Mouse (Mus musculus) lung, postnatal 4 days (tissue): ENCODE measurements around the gene Emid1.

Experiments used
- DNase-seq, 2 experiments: peaks; one replicate each; pipeline ENCODE4 v3.0.0; 2021

The Emid1 gene

DNA sequence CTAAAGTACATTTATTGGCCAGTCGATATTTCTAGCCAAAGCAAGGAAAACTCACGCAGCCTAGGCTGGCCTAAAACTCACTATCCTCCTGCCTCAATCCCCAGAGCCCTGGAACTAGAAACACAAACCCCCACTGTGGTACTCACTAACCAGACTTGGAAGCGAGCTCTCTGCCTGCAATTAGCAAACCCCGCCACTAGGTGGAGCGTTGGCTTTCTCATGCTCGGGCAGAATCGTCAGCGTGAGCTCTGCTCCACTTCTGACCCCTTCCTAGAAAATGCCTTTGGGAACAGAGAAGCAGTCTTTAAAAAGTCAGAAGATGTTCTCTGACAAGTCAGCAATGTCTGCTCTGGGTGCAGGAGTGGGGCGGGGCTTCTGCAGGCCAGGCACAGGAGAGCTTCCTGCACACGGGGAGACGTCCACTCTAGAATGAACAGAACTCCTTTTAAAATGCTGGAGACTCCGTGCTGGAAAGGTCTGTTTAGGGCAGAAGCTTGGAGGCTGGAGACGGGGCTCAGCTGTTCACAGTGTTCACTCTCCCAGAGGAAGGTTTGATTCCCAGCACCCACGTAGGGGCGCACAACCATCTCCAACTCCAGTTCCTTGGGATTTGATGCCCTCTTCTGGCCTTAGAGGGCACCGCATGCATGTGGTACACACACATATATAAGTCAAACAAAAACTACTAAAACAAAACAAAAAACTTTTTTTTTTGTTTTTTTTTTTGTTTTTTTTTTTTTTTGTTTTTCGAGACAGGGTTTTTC is 8.8 kb upstream of the Emid1 start:
- DNase-seq: peak in 1 of 2 experiments; percentile 60

DNA sequence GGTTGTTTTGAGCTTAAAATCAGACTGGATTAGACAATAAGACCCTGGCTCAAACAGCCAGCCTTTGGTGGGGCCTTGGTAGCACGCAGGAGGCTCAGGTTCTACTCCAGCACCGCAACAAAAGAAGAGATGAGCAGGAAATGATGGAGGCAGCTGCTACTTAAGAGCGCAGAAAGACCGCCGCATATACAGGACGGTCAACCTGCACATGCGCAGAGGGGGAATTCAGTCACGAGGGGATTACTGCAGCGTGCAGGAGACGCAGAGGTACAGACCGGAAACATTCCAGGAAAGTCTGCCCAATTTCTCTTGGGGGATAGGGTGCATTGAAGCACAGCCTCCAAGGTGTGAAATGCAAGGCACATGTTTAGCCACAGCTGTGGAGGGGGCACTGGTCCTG is 6.0 kb upstream of the Emid1 start:
- no peak for DNase-seq

DNA sequence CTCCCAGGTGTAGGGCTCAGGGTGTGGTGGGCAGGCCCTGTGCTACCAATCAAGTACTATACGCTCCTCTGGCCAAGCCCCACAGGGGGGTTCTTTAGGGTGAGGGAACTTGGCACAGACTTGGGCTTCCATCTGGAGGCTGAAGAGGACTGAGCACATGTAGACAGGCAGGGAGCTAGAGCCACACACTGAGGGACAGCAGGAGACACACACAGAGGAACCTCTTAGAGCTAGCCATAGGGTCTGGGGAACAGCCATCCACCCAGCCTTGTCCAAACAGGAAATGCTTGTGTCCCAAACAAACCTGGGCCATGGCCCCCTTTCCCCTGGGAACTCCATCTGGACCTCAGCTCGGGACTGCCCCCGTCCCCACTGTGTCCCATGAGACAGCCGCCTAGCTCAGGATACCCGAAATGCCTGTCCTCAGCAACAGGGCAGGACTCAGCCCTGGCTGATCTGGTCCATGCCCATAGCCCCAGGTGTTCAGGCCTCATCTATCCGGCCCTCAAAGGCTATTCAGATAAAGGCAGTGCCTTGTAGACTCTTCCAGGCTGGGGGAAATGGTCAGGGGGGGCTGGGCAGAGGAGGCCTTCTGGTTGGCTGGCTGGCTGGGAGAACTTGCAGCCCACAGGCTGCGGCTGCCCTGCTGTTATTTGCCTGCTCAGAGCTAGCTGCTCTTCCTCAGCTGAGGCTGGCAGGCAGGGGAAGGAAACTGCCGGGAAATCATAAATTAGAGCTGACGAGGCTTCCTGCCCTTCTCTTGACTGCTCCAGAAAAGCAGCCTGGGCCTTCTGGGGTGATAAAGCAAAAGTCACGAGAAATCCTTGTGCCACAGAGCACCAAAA is 3.1 kb upstream of the Emid1 start:
- DNase-seq: peak; percentile 49 to 76

DNA sequence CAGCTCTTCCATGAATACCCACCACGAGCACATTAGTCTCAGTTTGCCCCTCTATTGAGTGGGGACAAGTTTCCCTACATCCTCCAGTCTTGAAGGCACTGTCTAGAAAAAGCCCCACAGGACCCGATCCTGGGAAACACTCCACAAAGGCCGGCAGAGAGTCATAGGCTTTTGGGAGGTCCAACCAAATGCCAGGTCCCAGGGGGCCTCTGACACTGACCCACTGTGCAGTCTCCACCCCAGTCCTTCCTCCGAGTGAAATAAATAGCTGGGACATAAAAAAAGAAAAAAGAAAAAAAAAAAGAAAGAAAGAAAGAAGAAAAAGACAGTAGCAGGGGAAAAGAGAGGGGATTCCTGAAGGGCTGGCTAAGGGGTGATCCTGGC is 818 bp downstream of the Emid1 start:
- no peak for DNase-seq

GRCm38 (mm10) chr11:5150416-5151246 is 1.4 kb downstream of the Emid1 start:
- peak in 1 of 2 experiments; percentile 43 for DNase-seq

DNA sequence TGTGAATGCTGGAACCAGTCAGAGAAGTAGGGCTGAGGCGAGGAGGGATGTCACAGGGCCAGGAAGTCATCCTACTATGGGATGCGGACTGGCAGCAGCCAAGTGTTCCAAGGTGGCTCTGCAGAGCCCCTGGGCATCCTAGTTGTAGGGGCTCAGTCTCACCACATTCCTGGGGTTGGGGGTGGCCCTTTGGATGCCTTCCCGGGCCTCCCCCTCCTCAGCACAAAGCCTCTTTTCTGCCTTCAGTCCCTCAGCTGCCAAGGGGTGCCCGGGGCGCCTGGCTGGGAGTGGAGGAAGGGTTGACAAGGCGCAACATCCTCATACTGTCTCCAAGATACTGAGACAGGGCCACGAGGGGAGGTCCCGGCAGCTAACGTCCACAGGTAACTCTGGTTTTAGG is 2.1 kb downstream of the Emid1 start:
- DNase-seq: peak in 1 of 2 experiments; percentile 21

GRCm38 (mm10) chr11:5149249-5149648 is 2.8 kb downstream of the Emid1 start:
- DNase-seq: peak; percentile 53 to 76

GRCm38 (mm10) chr11:5145600-5145999 is 6.5 kb downstream of the Emid1 start:
- DNase-seq: no peak

DNA sequence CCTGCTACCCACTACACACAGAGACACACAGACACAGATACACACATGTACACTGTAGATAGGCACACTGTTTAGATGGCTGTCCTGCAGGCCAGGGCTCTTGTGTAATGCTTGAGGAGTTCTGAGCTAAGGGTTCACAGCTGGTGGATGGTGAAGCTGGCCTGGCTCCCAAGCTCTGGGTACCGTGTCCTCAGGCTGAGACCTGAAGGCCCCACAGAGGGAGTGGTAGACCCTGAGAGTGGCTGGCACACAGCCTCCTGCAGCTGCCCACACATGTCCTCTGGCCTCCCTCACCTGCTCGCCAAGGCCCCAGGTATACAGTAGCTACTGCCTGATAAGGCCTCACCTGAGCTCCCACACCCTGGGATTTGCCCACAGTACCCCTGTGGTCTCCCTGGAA is 10.1 kb downstream of the Emid1 start:
- DNase-seq: peak in 1 of 2 experiments; percentile 58

GRCm38 (mm10) chr11:5141252-5141651 is 10.8 kb downstream of the Emid1 start:
- peak in 1 of 2 experiments; percentile 56 for DNase-seq

DNA sequence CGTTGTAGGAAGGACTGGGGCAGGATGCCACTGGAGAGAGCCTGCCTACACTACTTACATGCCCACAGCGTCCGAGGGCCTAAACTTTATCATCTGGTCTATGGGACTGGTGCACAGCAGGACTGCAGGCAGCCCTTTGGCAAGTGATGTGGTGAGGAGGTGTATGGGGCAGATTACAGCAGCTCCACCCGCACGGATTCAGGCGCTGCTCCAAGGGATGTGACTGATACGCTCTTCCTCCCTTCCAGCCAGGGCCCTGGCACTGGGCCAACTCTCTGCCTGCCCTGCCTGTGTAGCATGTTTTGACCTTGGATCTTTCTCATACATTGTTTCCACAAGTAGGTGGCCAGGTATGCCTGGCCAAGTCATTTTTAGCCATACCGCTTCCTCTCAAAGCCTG is 11.4 kb downstream of the Emid1 start:
- DNase-seq: peak; percentile 77 to 86

- no peak for DNase-seq
Measured at GRCm38 (mm10) chr11:5139372-5139771, 12.7 kb downstream of the Emid1 start.

DNA sequence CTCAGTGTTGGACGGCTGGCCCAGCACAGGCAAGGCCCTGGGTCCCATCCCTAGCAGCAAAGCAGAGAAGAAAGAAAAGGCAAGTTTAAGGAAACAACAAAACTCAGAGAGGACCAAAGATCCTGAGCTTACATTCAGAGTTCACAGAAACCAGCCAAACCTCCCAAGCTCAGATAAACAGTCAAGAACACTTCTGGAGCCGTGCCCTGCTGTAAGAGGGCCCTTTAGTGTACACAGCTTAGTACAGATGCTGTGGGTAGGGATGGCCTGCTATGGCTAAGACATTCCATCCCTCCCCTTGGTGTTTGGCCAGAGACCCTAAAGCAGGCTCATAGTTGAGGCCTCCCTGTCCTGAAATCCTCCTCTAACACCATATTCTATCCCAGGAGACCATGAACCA is 13.4 kb downstream of the Emid1 start:
- peak; percentile 62 to 72 for DNase-seq

GRCm38 (mm10) chr11:5135914-5136313 is 16.1 kb downstream of the Emid1 start:
- peak; percentile 82 to 91 for DNase-seq

- no peak for DNase-seq
Measured at GRCm38 (mm10) chr11:5132751-5133150, 19.3 kb downstream of the Emid1 start.

DNA sequence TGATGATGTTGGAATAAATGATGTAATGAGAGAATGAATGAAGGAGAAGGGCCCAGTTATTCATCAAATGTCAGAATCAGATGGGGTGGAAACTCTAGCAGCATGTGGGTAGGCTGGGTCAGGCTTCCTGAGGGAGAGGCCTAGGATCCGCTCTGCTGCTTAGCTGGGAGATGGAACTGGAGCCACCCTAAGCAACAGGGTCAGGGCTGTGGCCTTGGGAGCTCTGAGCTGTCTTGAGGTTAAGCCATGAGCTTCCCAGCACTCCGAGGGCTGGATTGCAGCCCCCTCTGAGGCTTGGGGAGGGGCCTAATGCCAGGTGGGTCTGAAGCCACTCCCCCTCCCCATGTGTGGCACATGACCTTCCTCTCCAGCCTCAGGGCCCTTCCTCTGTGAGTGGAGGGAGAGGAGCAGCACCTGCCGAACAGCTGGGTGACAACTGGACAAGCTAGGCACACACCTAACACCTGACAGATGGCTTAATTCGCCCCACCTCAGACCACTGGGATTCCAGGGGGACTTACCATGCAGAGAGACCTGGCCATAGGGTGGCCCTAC is 21.9 kb downstream of the Emid1 start:
- no peak for DNase-seq

DNA sequence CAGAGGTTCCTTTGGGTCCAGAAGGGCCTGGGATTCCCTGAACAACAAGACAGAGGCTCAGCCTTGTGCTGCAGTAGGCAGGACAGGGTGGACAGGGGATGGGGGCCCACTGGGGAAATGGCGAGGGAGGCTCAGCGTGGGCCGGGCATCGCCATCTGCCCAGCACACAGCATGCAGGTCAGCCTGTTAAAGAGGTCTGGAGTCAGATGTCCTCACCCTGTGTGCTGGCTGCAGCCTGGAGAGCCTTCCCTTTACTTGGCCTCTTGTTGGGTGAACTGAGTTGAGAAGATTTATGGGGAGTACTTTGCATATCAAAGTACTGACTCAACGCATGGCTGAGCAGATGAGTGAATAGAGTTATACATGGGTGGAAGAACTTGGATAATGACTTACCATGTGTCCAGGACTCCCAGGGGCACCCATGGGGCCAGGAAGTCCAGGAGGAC is 23.0 kb downstream of the Emid1 start:
- no peak for DNase-seq

DNA sequence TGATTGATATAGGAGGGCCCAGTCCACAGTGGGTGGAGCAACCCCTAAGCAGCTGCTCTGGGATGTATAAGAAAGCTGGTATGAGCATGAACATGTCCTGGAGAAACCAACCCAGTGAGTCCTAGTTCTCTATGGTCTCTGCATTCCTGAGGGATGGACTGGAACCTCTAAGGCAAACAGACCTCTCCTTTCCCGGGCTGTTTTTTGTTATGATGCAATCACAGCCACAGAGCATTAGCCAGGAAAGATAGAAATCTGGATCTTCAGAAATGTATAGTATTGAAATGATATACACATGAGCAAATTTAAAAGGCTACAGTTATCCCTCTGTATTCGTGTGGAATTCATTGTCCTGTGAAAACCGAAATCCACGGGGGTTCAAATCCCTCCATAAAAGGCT is 26.3 kb downstream of the Emid1 start:
- no peak for DNase-seq

DNA sequence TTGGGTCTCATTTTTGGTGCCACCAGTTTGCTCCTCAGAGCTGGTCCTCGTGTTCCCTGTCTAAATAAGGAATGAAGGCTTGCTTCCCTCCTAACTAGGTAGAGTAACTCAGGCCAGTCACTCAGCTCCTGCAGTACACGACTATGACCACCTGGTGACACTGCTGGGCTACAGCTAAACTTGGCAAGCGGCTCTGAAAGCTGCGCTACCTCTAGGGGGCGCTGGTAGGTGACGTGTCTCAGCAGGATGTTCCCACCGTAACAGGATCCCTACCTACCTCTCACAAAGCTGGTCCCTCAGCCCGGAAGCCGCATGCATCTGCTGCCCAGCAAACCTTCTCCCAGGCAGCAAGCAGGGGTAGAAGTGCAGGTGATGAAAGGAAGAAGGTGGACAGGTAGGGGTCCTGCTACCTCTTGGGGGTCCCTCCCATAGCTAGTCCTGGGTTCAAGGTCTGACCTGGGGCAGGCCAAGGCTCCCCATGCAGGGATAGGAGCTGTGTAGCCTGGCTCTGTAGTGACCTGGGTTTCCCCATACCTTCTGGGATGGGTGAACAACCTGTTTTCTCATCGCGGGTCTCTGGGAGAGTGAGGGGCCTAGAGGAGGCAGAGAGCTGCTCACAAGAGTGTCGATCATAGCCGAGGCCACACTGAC is 37.0 kb downstream of the Emid1 start:
- DNase-seq: peak; percentile 82 to 92

- no peak for DNase-seq
Measured at GRCm38 (mm10) chr11:5113645-5114044, 38.4 kb downstream of the Emid1 start.

DNA sequence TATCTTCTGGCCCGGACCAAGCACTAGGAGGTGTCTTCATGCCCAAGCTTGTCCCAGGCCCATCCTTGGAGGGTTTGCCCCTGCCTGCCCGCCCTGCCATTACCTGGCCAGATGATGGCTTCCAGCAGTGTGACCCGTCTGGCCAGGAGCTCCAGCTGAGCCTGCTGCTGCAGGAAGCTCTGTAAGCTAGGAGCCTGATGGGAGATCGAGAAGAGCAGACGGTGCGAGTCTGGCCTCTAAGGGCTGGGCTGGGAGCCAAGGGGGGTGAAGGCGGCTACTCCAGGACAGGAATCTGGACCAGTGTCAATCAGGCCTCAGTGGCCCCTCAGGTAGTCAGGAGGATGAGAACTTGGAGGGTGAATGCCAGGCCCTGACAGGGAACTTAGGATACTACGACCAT is 42.6 kb downstream of the Emid1 start:
- DNase-seq: no peak

- no peak for DNase-seq
Measured at GRCm38 (mm10) chr11:5103986-5104509, 48.0 kb downstream of the Emid1 start.
